Mouse (Mus musculus): Measurements from ENCODE around the gene Nrg4. TPM values are rescaled to one million over a fixed set of nuclear protein-coding genes. Genes with fewer than 3 reads are reported as not detected.

The Nrg4 gene
- polyA plus RNA-seq, 1 experiment from 2014 or later: 1.7 TPM

DNA sequence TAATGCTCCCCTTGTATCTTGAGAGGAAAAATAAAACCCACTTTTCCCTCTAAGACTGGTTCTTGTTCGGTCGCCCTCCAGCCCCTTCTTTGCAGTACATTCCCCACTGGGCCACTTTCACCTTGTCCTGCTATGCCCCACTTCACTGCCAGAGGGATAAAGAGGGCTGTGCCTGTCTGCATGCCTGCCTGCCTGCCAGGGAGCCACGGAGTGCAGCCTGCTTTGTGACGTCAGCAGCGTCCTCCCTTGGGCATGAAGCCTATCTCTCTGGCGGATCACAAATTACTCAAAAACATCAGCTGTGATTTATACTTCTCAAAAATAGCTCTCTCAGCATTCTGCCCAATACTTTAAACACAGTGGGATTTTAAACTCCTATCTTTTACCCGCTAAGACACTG lies 6.3 kb upstream of the Nrg4 start:
- Histone ChIP-seq H3K36me3 (0 out of 2 replicates have a peak, but pooled peaks cover 7% of the 10 kb centered on the region), H3K4me2 (peak overlapping the region; percentile 29; the same call in 1 of the 2 replicates), H3K9me3 (no peaks in the 10 kb centered on the region), H3K27ac (no peak overlapping the region), H3K9ac (peak overlapping the region; percentile 43), H3K27me3 (peaks cover 10% of the 10 kb centered on the region), H3K4me3 (no peak overlapping the region), H3K4me1 (replicated peaks) (peaks cover 29% of the 10 kb centered on the region)
- no peak for ATAC-seq (ENCODE audit: low FRiP score)
- 30% methylated on average over 7 of the region's 7 CpGs for WGBS

DNA sequence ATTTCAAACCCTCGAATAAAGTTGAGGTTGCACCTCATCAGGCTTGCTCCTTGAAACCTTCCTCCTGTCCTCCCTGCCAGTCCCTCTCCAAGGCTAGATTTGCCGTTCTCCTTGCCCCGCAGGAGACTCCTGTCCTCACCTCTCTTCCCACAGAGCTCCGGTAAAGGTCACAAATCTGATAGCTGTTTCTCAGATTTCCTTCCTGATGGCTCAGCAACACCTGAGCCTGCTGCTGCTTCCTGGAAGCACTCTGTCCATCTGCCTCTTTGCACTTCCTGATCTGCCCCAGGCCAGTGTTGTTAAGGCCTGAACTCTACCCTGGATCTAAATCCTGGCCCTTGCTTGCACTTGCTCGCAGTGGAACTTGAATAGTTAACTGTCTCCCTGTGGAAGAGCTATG lies 5.8 kb upstream of the Nrg4 start:
- Histone ChIP-seq H3K27ac (no peak overlapping the region), H3K9ac (peak overlapping the region; percentile 43)
- WGBS: 48% methylated on average over 5 of the region's 5 CpGs

DNA sequence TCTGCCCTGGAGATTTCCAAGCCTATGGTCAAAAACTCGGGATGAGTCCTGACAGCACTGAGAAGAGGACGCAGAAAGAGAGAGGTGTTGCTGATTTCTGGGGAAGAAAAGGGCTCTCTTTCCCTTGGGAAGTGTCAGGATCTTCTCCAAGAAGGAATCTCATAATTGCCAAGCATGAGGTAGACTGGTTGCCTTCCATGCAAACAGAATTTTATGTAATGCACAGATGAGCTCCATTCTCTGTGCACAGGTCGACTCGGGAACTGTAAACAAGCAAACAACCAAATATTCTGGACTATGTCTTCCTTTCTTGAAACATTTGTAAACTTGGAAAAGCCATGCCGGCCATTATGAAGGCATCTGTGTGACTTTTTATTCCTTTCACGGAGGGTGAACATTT lies 2.8 kb upstream of the Nrg4 start:
- Histone ChIP-seq H3K36me3 (no peaks in the 10 kb centered on the region), H3K4me3 (no peak overlapping the region), H3K27ac (no peak overlapping the region), H3K4me1 (replicated peaks) (peaks cover 47% of the 10 kb centered on the region), H3K27me3 (peaks cover 12% of the 10 kb centered on the region), H3K9me3 (no peaks in the 10 kb centered on the region), H3K9ac (no peak overlapping the region), H3K4me2 (no peak overlapping the region)
- WGBS: 83% methylated on average over 6 of the region's 6 CpGs
- no peak for ATAC-seq (ENCODE audit: low FRiP score)

More for the DNA sequence above, 5.8 kb upstream of the Nrg4 start:
- Histone ChIP-seq H3K4me3 (no peak overlapping the region), H3K27me3 (peaks cover 12% of the 10 kb centered on the region), H3K4me1 (replicated peaks) (peaks cover 33% of the 10 kb centered on the region), H3K4me2 (peak overlapping the region; percentile 29; the same call in 1 of the 2 replicates), H3K9me3 (no peaks in the 10 kb centered on the region), H3K36me3 (0 out of 2 replicates have a peak, but pooled peaks cover 3% of the 10 kb centered on the region)
- no peak for ATAC-seq (ENCODE audit: low FRiP score)

DNA sequence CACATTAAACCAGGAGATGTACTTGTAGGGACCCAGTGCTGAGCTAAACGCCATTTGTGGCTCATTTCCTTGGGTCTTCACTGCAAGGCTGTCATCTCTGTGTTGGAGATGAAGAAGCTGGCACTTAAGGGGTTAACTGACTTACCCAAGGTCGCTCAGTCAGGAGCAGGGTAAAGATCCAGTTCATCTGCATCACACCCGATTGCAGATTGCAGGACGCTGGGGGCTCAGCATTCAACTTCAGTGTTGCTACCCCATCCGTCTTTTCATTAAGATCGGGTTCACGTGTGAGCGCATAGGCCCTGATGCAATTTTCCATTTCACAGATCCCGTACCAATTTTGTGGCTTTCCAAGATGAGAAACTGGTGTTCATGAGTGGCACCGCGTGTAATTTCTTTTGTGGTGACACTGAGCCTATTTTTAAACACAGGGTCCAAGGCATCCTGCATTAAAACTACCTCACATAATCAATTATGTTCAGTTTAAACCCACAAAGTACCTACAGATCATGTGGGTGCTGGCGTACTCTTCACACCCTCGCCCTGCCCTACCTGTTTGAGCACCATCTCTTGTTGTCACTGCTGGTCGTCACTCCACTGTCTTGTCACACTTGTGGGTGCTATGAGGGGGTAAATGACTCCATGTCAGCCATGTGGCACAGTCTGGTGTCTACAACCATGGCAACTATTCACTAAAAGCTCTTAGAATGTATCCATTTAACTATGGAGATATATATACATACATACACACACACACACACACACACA lies 1.7 kb upstream of the Nrg4 start:
- H3K4me3 ChIP-seq: peak overlapping the region; percentile 15; the same call in 1 of the 2 replicates
- H3K9ac ChIP-seq: no peak overlapping the region

DNA sequence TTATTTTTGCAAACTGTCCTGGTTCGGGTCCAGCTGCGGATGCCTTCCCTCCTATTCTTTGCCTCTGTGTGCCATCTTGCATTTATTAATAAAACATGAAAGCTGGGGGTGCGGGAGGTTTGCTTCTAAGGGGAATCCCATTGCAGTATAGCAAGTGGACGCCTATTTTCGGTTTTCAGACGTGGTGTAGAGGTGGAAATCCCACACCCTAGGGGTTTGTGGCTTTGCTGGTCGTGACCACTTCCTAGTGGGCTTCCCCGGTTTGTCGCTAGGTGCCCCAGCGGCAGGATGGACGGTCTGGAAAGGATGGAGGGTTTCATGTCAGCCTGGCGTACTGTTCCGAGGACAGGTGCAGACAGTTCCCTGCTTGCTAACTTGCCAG lies 581 bp upstream of the Nrg4 start:
- WGBS: under 1% methylated on average over 13 of the region's 13 CpGs
- peak overlapping the region; percentile 75 for H3K4me2 ChIP-seq
- peak; percentile 47 for ATAC-seq (ENCODE audit: low FRiP score)

More for the DNA sequence above, 1.7 kb upstream of the Nrg4 start:
- no peak overlapping the region for H3K27ac ChIP-seq
- H3K27me3 ChIP-seq: peaks cover 16% of the 10 kb centered on the region
- no peaks in the 10 kb centered on the region for H3K9me3 ChIP-seq
- H3K4me2 ChIP-seq: peak overlapping the region; percentile 75
- no peaks in the 10 kb centered on the region for H3K36me3 ChIP-seq
- peaks cover 45% of the 10 kb centered on the region for H3K4me1 ChIP-seq (replicated peaks)
- 19% methylated on average over 14 of the region's 14 CpGs for WGBS
- ATAC-seq (ENCODE audit: low FRiP score): no peak

DNA sequence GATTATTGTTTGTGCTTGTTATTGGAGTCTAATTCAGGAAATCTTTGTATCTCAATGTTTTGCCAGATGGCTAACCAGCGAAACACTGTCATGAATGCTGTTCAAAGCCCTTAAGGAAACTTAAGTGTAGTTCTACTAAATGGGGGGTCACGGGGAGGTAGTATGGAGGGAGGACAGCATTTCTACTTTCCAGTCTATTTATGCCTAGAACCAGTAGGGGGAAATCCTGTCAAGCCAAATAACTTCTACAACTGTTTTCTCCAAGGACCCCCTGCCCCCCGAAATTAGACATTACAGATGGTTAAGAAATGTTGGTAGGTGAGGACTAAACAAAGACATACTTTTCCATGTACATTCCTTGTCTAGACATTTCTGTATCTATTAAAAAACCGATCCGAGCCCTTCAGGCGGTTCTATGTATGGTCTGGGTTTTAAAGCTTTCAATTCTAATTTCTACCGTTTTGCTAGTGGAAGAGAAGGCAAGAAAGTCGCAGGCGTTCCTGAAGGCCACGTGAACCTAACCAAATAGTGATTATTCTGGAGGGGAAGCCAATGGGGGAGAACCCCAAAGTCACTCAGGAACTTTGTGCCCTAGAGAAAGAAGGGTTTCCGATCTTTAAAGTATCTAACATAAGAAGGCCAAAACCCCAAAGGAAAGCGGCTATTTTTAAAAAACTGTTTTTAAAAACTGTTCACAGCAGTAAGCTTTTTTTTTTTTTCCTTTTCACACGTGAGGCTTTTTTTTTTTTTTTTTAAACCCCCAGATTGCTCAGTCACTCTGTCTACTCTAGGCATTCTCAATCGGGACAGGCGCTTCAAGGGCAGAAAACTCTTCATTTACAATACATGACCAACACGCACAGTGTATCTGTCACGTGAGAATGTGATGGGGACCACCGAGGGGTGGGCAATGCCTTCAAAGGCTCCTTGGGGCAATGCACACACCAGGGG lies 805 bp downstream of the Nrg4 start:
- Histone ChIP-seq H3K4me1 (replicated peaks) (peaks cover 27% of the 10 kb centered on the region), H3K27me3 (peaks cover 20% of the 10 kb centered on the region), H3K9me3 (no peaks in the 10 kb centered on the region), H3K4me3 (peak overlapping the region; percentile 67), H3K9ac (peak overlapping the region; percentile 84), H3K27ac (peak overlapping the region; percentile 86; the same call in 1 of the 2 replicates), H3K4me2 (peak overlapping the region; percentile 75), H3K36me3 (no peaks in the 10 kb centered on the region)
- ATAC-seq (ENCODE audit: low FRiP score): no peak
- WGBS: 16% methylated on average over 18 of the region's 18 CpGs

More for the DNA sequence above, 581 bp upstream of the Nrg4 start:
- H3K4me1 ChIP-seq (replicated peaks): peaks cover 34% of the 10 kb centered on the region
- H3K27me3 ChIP-seq: peaks cover 20% of the 10 kb centered on the region
- H3K9me3 ChIP-seq: no peaks in the 10 kb centered on the region
- H3K27ac ChIP-seq: peak overlapping the region; percentile 86
- H3K4me3 ChIP-seq: peak overlapping the region; percentile 67
- H3K9ac ChIP-seq: peak overlapping the region; percentile 84
- H3K36me3 ChIP-seq: no peaks in the 10 kb centered on the region

DNA sequence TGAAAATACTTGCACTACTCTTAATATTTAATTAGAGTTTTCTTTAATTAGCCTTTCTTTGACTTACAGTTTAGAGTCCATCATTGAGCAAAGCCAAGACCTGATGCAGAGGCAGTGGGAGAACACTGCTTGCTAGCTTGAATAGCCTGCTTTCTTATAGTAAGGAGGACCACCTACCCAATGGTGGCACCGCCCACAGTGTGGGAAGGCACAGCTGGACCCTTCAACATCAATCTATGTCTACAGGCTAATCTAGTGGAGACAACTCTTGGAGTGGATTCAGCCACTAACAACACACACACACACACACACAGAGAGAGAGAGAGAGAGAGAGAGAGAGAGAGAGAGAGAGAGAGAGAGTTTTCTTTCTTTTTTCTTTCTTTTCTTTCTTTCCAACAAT lies 1.6 kb downstream of the Nrg4 start:
- no peak for ATAC-seq (ENCODE audit: low FRiP score)
- no peak overlapping the region for H3K4me3 ChIP-seq
- no peak overlapping the region for H3K4me2 ChIP-seq
- H3K4me1 ChIP-seq (replicated peaks): peaks cover 27% of the 10 kb centered on the region
- no peaks in the 10 kb centered on the region for H3K9me3 ChIP-seq
- H3K27me3 ChIP-seq: peaks cover 17% of the 10 kb centered on the region
- 15% methylated on average over 1 of the region's 1 CpGs for WGBS
- H3K27ac ChIP-seq: no peak overlapping the region
- H3K9ac ChIP-seq: no peak overlapping the region
- no peaks in the 10 kb centered on the region for H3K36me3 ChIP-seq

DNA sequence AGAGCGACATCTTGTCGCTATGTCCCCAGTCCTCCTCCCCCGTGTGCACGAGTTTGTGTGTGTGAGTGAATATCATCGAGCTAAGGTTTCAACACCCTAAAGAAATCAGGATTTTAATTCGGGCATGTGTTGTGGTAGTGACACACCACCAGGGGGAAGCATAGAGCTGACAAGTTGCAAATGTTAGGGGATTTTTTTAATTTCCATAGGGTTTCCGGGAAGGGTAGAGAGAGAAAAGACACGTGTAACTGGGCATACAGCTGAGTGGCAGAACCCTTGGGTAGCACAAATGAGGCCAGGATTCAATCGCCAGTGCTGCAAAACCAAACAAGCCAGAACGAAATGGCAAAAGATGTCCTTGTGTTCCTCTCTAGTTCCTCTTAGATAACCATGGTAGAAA lies 2.1 kb downstream of the Nrg4 start:
- H3K9me3 ChIP-seq: no peaks in the 10 kb centered on the region
- H3K9ac ChIP-seq: no peak overlapping the region
- no peak for ATAC-seq (ENCODE audit: low FRiP score)
- no peak overlapping the region for H3K27ac ChIP-seq
- H3K27me3 ChIP-seq: peaks cover 16% of the 10 kb centered on the region
- 49% methylated on average over 10 of the region's 10 CpGs for WGBS
- no peak overlapping the region for H3K4me3 ChIP-seq
- peaks cover 27% of the 10 kb centered on the region for H3K4me1 ChIP-seq (replicated peaks)
- H3K36me3 ChIP-seq: no peaks in the 10 kb centered on the region
- no peak overlapping the region for H3K4me2 ChIP-seq

DNA sequence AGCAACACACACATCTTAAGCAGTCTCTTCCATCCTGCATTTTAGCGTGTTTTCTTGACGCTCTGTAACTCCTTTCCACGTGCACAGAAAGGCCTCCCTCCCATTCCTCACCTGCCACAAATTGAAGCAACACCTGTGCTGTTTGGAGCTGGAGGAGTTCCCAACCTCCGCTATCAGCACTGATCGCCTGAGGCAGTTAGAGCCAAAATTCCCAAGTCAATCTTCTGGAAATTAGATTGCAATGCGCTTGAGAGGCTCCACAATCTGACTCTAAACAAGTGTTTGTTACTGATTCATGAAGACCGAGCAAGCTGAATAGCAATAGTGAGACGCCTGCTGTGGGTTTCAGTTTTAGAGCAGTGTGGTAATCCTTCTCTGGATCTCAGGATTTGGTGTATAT lies 2.6 kb downstream of the Nrg4 start:
- H3K36me3 ChIP-seq: no peaks in the 10 kb centered on the region
- no peak overlapping the region for H3K27ac ChIP-seq
- no peak overlapping the region for H3K4me2 ChIP-seq
- H3K4me3 ChIP-seq: no peak overlapping the region
- no peak overlapping the region for H3K9ac ChIP-seq
- peaks cover 27% of the 10 kb centered on the region for H3K4me1 ChIP-seq (replicated peaks)
- WGBS: 50% methylated on average over 8 of the region's 8 CpGs
- ATAC-seq (ENCODE audit: low FRiP score): no peak
- H3K9me3 ChIP-seq: no peaks in the 10 kb centered on the region
- peaks cover 13% of the 10 kb centered on the region for H3K27me3 ChIP-seq

DNA sequence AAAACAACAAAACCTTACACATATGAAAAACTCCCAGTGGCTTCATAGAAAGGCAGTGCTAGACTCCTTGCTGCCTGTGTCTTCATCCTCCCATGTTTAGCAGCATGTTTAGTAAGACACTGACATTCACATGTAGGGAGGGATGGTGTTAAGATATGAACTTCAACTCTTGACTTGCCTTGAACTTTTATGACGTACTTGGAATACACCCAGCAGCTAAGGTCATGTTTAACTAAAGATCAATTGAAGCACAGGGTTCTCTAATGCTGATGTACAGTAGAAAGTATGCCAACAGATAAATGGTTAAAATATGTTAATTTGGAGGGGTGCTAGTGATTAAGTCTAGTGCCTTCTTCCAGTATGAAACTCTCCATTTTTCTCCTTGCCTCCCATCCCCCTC lies 4.0 kb downstream of the Nrg4 start:
- H3K36me3 ChIP-seq: no peaks in the 10 kb centered on the region
- no peaks in the 10 kb centered on the region for H3K9me3 ChIP-seq
- H3K4me1 ChIP-seq (replicated peaks): peaks cover 16% of the 10 kb centered on the region
- 87% methylated on average over 1 of the region's 1 CpGs for WGBS
- H3K4me2 ChIP-seq: no peak overlapping the region
- ATAC-seq (ENCODE audit: low FRiP score): no peak
- H3K4me3 ChIP-seq: no peak overlapping the region
- H3K9ac ChIP-seq: no peak overlapping the region
- H3K27ac ChIP-seq: no peak overlapping the region
- H3K27me3 ChIP-seq: peaks cover 7% of the 10 kb centered on the region; the same call in 1 of the 2 replicates

DNA sequence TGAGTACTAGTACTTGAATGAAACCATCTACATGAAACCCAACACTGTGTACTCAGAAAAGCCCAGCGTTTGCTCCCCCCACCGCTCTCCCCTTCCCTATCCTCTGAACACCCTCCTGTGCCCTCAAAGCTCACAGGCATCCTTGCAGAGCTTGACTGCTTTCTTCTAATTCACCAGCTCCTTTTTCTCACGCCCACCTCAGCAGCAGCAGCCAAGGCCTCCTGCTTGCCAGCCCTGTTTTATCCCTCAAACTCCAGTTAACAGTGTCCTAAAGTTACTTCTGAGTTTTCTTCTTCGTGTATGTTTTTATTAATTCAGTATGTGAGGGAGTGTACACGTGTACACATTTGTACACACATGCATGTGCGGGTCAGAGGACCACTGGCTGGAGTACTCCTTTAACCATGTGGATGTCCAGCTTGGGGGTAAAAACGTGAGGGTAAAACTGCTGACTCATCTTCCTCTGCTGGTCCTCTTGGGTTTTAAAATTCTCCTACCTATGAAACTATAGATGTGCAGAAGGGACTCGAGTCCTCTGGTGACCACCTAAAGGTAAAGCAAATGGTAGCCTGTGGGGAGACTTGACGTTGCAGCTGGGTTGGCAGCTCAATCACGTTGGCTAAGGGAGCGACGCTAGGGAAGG lies 12.9 kb downstream of the Nrg4 start:
- Histone ChIP-seq H3K27me3 (no peaks in the 10 kb centered on the region), H3K4me1 (replicated peaks) (no peaks in the 10 kb centered on the region), H3K9me3 (no peaks in the 10 kb centered on the region), H3K4me3 (no peak overlapping the region), H3K36me3 (no peaks in the 10 kb centered on the region), H3K27ac (no peak overlapping the region), H3K9ac (no peak overlapping the region), H3K4me2 (no peak overlapping the region)
- no peak for ATAC-seq (ENCODE audit: low FRiP score)
- 67% methylated on average over 12 of the region's 12 CpGs for WGBS

DNA sequence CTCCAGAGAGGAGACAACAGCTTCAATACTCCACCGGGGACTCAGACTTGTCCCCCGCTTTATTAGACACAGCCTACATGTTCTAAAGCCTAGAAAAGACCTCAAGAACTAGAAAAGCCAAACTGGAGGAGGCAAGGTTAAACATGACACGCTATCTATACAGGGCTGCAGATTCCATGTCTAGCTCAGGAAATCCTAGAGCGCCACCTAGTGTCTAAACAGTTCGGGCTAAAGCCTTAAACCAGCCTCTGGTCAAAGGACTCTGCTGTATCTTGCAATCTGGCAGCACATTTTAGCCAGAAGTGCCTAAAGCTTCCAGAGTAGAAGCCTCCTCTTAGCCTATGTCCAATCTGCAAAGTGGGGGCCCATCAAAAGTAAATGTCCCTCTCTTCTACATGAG lies 15.1 kb downstream of the Nrg4 start:
- peak; percentile 74; the same call in 1 of the 2 replicates for ATAC-seq (ENCODE audit: low FRiP score)
- WGBS: 8% methylated on average over 5 of the region's 5 CpGs

More for the DNA sequence above, 15.1 kb downstream of the Nrg4 start:
- no peaks in the 10 kb centered on the region for H3K4me1 ChIP-seq (replicated peaks)
- no peaks in the 10 kb centered on the region for H3K9me3 ChIP-seq
- H3K27me3 ChIP-seq: no peaks in the 10 kb centered on the region
- H3K4me3 ChIP-seq: no peak overlapping the region
- no peak overlapping the region for H3K4me2 ChIP-seq
- no peaks in the 10 kb centered on the region for H3K36me3 ChIP-seq
- H3K27ac ChIP-seq: no peak overlapping the region
- no peak overlapping the region for H3K9ac ChIP-seq
